Mouse (Mus musculus) layer of hippocampus, adult 18-20 months (tissue): ENCODE results near the gene Gja1. TPM values are rescaled to one million over a fixed set of nuclear protein-coding genes. Genes with fewer than 3 reads are reported as not detected.

Source experiments
- DNase-seq, 2 experiments: peaks; one replicate each; pipeline ENCODE4 v3.0.0; 2022; ENCODE audit warnings: low spot score in 2 of 2
- total RNA-seq, 2 experiments: library from RNA; stranded (reverse); gene quantifications; 2 replicates each; pipeline ENCODE4 v1.2.3; 2021

Gene Gja1
- total RNA-seq, 2 experiments from 2014 or later, result 267 to 285 TPM

GRCm38 (mm10) chr10:56406386-56407130, 29.4 kb downstream of the Gja1 start:
- no peak for DNase-seq

GRCm38 (mm10) chr10:56415894-56416570, 38.9 kb downstream of the Gja1 start:
- DNase-seq, result no peak

DNA sequence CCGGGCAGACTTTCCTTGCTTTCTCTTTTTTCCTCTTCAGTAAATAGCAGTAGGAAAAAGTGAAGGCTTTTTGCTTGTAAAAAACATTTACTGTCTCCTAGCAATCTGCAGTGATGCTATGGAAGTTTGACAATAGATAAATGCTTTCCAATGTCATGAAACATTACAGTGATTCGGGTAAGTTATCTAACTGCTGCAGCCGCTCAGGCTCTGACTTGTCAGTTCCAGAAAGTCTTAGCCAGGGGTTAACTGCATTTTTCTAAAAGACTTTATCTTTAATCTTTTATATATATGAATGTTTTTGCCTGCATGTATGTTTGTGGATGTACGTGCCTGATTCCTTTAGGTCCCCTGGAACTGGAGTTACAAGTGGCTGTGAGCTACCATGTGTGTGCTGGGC, 45.4 kb downstream of the Gja1 start:
- DNase-seq, result no peak

DNA sequence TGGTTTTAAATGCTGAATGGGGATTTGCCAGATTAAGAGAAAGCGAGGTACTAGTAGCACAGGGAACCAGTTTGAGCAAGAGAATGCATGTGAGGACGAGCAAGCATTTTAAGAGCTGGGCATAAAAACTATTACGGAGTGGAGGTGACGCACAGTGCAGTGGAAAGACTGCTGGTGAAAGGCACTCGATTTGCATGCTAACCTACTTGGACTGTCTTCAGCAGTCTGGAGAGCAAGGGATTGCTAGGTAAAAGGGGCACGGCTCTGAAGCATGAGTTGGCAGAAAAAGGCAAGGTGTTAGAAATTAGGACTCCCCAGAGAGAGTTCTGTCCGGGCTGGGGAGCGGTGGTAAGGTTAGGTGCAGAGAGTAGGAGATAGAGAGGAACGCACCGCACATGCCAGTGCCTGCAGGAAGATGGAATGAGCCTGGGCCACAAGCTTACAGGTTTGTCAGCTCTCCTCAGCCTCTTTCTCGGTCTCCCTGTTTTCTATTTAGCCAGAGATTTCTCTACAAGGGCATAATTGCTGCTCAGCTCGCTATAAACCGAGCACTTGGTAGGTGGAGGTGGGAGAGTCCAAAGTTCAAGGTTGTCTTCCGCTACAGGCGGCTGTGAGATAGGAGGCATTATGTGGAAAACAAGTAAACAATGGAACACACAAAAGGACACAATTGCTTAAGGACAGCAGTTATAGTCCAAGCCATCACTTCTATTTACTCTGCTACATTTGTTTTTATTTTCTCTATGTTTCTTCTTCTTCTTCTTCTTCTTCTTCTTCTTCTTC, 48.1 kb downstream of the Gja1 start:
- no peak for DNase-seq

DNA sequence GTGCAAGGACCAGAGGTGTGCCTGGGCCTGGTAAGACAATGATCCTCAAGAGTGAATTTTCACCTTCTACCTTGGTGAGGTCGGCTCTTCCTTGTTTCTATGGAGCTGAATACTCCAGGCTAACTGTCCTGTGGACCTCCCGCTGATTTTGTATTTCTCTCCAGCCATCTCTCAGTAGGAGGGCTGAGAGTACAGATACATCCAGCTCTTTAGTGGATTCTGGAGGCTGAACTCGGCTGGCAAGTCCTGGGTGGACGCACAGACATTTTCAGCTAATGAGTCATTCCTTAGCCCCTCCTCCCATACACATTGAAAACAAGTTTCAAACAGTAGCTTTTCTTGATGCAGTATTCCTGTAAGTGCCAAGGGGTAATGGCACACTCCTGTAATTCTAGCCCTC, 49.2 kb downstream of the Gja1 start:
- no peak for DNase-seq

DNA sequence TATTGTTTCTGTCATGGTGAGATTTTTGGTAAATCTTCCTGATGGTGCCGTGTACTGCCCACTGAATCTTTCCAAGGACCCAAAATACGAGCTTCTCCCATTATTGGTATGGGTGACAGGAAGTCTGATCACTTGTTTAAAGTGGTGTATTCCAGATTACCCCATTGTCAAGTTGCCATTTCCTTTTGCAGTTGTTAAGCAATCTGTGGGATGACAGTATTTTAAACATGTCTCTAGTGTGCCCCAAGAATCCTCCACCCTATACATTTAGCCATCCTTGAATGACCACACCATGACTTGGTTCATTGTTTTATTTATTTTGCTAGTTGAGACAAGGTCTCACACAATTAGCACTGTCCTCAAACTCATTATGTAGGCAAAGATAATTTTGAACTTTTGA, 50.3 kb downstream of the Gja1 start:
- DNase-seq, result no peak

- no peak for DNase-seq
Measured at GRCm38 (mm10) chr10:56427827-56428226, 50.7 kb downstream of the Gja1 start.

DNA sequence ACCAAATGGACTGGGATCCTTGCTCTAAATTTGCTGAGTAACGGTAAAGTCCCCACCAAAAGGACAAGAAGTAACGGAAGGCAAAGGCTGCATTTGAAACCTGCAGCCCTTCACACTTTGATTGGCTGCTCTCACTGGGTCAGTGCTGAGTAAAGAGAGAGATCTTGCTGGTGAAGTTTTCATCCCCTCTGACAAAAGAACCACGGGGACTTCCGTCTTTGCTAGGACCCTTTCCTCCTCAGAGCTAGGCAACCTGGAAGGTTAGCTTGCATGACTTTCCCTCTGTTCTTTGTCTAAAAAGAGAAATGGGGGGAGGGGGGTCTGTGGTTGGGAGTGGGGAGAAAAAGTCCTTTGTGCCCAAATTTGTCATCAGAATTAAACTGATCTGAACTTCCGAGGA, 51.9 kb downstream of the Gja1 start:
- DNase-seq, result no peak

DNA sequence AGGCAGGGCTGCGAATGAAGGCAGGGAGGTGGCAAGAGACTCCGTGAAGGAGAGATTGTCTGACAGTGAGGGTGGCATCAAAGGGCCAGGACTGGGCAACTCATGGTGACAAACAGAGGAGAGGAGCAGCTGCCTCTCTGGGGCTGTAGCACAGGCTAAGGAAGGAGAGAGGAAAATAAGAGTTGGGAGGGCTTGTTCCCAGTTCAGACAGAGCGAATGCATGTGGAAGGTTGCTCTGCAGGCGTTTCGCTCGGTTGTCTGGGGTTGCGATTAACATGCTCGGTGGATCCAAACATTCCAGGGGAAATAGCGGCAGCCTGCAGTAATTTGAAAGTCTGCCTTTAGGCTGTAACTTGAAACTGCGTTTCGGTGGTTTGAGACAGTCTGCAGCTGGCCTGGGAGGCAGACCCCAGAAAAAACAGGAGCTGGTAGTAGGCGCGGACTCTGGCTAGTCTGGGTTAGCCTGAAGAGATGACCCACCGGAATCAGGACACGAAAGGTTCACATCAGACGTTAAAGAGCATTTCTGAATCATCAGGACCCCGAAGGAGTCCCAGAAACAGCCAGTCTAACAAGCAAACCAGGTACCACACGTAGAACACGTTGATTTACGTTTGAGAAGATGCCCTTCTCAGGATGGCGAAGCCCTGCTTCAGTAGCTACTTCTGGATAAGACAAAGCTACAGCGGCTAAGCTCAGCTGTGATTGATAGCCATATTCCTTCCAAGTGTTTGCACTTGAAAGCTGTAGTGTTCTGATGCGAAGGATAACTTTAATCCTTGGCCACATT, 54.7 kb downstream of the Gja1 start:
- peak in 1 of 2 experiments; percentile 17 for DNase-seq

DNA sequence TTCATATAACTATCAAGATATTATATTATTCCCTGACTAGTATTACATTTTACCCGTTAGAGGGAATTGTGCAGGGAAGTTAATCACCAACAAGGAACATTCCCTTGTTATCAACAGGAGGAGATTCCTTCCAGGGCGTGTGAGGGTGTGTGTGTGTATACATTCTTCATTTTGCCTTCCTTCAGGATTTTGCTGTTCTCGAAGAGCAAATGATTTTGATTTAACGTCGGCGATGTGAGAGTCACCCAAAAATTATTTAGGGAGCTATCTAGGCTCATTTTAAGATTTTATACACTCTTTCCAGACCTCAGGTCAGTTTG, 55.2 kb downstream of the Gja1 start:
- no peak for DNase-seq

DNA sequence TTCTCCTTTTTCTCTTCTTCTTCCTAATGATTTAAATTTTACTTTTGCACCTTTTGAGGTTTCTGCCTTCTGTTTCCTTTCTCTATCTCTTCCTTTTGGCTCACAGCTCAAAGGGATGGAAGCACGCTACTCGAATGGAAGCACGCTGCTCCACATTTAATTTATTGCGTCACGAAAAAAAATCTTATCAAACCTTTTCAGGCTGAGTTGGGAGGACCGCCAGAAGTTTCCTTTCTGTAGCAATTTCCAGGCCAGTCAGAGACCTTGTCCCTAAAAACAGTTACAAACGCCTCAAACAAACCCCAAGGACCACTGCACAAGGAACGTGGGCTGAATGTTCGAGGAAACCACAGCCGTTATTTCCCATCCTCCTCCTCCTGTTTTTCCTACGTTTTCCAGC, 60.2 kb downstream of the Gja1 start:
- DNase-seq, result no peak

GRCm38 (mm10) chr10:56439638-56440037, 62.5 kb downstream of the Gja1 start:
- no peak for DNase-seq

DNA sequence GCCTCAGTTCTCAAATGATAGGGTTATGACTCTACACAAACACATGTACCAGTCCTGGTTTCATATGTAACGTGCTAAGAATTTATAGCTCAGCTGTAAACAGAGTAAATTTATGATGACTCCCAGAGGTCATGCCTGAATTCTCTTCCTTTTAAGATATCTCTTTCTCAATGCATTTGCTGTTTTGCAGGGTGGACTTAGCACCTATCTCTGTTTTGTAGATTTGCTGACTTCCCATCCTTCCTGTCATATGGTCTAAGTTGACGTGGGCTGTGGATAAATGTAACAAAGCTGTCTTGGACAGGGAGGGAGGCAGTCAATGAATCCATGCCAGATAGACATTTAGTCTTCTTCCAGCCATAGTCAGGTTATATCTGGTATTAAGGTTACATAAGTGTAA, 67.3 kb downstream of the Gja1 start:
- no peak for DNase-seq

GRCm38 (mm10) chr10:56449030-56449429, 71.9 kb downstream of the Gja1 start:
- no peak for DNase-seq

Other genes with a start within 250 kb of the Gja1 start
- gene Tbc1d32, start 148.6 kb upstream of the Gja1 start, total RNA-seq, result 1 to 10 TPM; 8.6 to 9.4 TPM